Mouse (Mus musculus): ENCODE data around the gene Cct7.

DNA sequence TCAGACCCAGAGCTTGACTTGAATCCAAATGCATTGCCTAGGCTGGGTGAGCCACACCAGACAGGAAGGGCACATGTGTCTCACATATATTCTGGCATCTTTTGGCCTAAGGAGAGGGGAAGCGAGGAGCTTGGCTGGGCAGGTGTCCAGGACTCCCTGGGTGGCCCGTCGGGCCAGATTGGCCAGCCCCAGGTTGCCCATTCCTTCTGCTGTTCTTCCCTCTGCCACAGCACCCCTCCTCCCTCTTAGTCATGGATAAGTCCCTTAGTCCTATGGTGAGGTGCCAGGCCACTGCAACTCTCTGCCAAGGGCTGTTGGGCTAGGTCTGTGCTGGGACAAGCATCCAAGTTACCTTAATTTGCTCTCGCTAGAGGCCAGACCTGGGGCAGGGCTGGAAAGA lies 64.6 kb downstream of the Cct7 start:
- TF ChIP-seq CTCF (IDR thresholded peaks at IDR 0.05; ENCODE audit: low read depth, low read length) (no peak), POLR2A (IDR thresholded peaks at IDR 0.05; ENCODE audit: extremely low read depth, insufficient read depth, low read length) (no peak)

All from liver, adult 2 months (tissue).